Mouse (Mus musculus): ENCODE measurements around the gene Olfml2b. TPM values are rescaled to one million over a fixed set of nuclear protein-coding genes. Genes with fewer than 3 reads are reported as not detected.

The Olfml2b gene
- polyA plus RNA-seq (2015; fragmentation: Nextera tagmentation; extraction: Ambion mirVana) = 21.9 TPM in 2 replicates

GRCm38 (mm10) chr1:170644255-170645205, at the start of gene Olfml2b:
Olfml2b (plus strand) TSS chr1:170644532.
- peaks cover 3% of the 10 kb centered on the region; the same call in 1 of the 2 replicates for H3K4me1 ChIP-seq (replicated peaks; ENCODE audit: control insufficient read depth, insufficient read depth, low read length)
- H3K9me3 ChIP-seq (ENCODE audit: control insufficient read depth, low read length) = no peaks in the 10 kb centered on the region
- WGBS = 13% methylated on average over 51 of the region's 51 CpGs
- H3K9ac ChIP-seq (ENCODE audit: low read length) = peak within 1 kb of the TSS; percentile 67
- peak within 1 kb of the TSS; percentile 82 for H3K4me2 ChIP-seq (ENCODE audit: low read depth, low read length)
- no peak within 1 kb of the TSS for H3K27ac ChIP-seq (ENCODE audit: low read length)
- H3K36me3 ChIP-seq (ENCODE audit: control insufficient read depth, insufficient read depth, low read length) = no peaks in the 10 kb centered on the region
- no peaks in the 10 kb centered on the region for H3K27me3 ChIP-seq (ENCODE audit: control insufficient read depth, insufficient read depth, low read depth, low read length)
- peak; percentile 99 for ATAC-seq (ENCODE audit: low read depth)
- H3K4me3 ChIP-seq (ENCODE audit: low read length) = peak within 1 kb of the TSS; percentile 57

- WGBS = 93% methylated on average over 7 of the region's 7 CpGs
- H3K9me3 ChIP-seq (ENCODE audit: control insufficient read depth, low read length) = no peaks in the 10 kb centered on the region
- no peak for ATAC-seq (ENCODE audit: low read depth)
Measured at GRCm38 (mm10) chr1:170594575-170594974, 49.8 kb upstream of the Olfml2b start.

GRCm38 (mm10) chr1:170605228-170606001, 38.9 kb upstream of the Olfml2b start:
- no peak overlapping the region for H3K4me3 ChIP-seq (ENCODE audit: low read length)
- ATAC-seq (ENCODE audit: low read depth) = peak; percentile 72
- no peaks in the 10 kb centered on the region for H3K27me3 ChIP-seq (ENCODE audit: control insufficient read depth, insufficient read depth, low read depth, low read length)
- H3K9me3 ChIP-seq (ENCODE audit: control insufficient read depth, low read length) = no peaks in the 10 kb centered on the region
- no peaks in the 10 kb centered on the region for H3K36me3 ChIP-seq (ENCODE audit: control insufficient read depth, insufficient read depth, low read length)
- no peak overlapping the region for H3K9ac ChIP-seq (ENCODE audit: low read length)
- H3K4me1 ChIP-seq (replicated peaks; ENCODE audit: control insufficient read depth, insufficient read depth, low read length) = no peaks in the 10 kb centered on the region
- WGBS = 46% methylated on average over 21 of the region's 21 CpGs
- H3K4me2 ChIP-seq (ENCODE audit: low read depth, low read length) = no peak overlapping the region
- no peak overlapping the region for H3K27ac ChIP-seq (ENCODE audit: low read length)

More at GRCm38 (mm10) chr1:170594575-170594974, 49.8 kb upstream of the Olfml2b start:
- Histone ChIP-seq H3K27me3 (ENCODE audit: control insufficient read depth, insufficient read depth, low read depth, low read length) (no peaks in the 10 kb centered on the region), H3K36me3 (ENCODE audit: control insufficient read depth, insufficient read depth, low read length) (no peaks in the 10 kb centered on the region), H3K4me3 (ENCODE audit: low read length) (no peak overlapping the region), H3K4me2 (ENCODE audit: low read depth, low read length) (no peak overlapping the region), H3K4me1 (replicated peaks; ENCODE audit: control insufficient read depth, insufficient read depth, low read length) (no peaks in the 10 kb centered on the region), H3K9ac (ENCODE audit: low read length) (no peak overlapping the region), H3K27ac (ENCODE audit: low read length) (no peak overlapping the region)

- no peak for ATAC-seq (ENCODE audit: low read depth)
- Histone ChIP-seq H3K27me3 (ENCODE audit: control insufficient read depth, insufficient read depth, low read depth, low read length) (no peaks in the 10 kb centered on the region), H3K4me3 (ENCODE audit: low read length) (no peak overlapping the region), H3K36me3 (ENCODE audit: control insufficient read depth, insufficient read depth, low read length) (no peaks in the 10 kb centered on the region), H3K9ac (ENCODE audit: low read length) (no peak overlapping the region), H3K27ac (ENCODE audit: low read length) (no peak overlapping the region), H3K9me3 (ENCODE audit: control insufficient read depth, low read length) (no peaks in the 10 kb centered on the region), H3K4me1 (replicated peaks; ENCODE audit: control insufficient read depth, insufficient read depth, low read length) (no peaks in the 10 kb centered on the region), H3K4me2 (ENCODE audit: low read depth, low read length) (no peak overlapping the region)
- WGBS = 84% methylated on average over 8 of the region's 8 CpGs
Measured at GRCm38 (mm10) chr1:170607231-170607917, 37.0 kb upstream of the Olfml2b start.

GRCm38 (mm10) chr1:170608461-170609071, 35.8 kb upstream of the Olfml2b start:
- no peaks in the 10 kb centered on the region for H3K36me3 ChIP-seq (ENCODE audit: control insufficient read depth, insufficient read depth, low read length)
- H3K4me2 ChIP-seq (ENCODE audit: low read depth, low read length) = no peak overlapping the region
- H3K27ac ChIP-seq (ENCODE audit: low read length) = no peak overlapping the region
- WGBS = 82% methylated on average over 3 of the region's 3 CpGs
- no peaks in the 10 kb centered on the region for H3K9me3 ChIP-seq (ENCODE audit: control insufficient read depth, low read length)
- no peaks in the 10 kb centered on the region for H3K4me1 ChIP-seq (replicated peaks; ENCODE audit: control insufficient read depth, insufficient read depth, low read length)
- no peaks in the 10 kb centered on the region for H3K27me3 ChIP-seq (ENCODE audit: control insufficient read depth, insufficient read depth, low read depth, low read length)
- no peak for ATAC-seq (ENCODE audit: low read depth)
- no peak overlapping the region for H3K9ac ChIP-seq (ENCODE audit: low read length)
- H3K4me3 ChIP-seq (ENCODE audit: low read length) = no peak overlapping the region

- H3K27ac ChIP-seq (ENCODE audit: low read length) = no peak overlapping the region
- ATAC-seq (ENCODE audit: low read depth) = peak; percentile 34; the same call in 1 of the 2 replicates
- H3K27me3 ChIP-seq (ENCODE audit: control insufficient read depth, insufficient read depth, low read depth, low read length) = no peaks in the 10 kb centered on the region
- H3K4me1 ChIP-seq (replicated peaks; ENCODE audit: control insufficient read depth, insufficient read depth, low read length) = no peaks in the 10 kb centered on the region
- H3K4me2 ChIP-seq (ENCODE audit: low read depth, low read length) = no peak overlapping the region
- no peaks in the 10 kb centered on the region for H3K36me3 ChIP-seq (ENCODE audit: control insufficient read depth, insufficient read depth, low read length)
- H3K9ac ChIP-seq (ENCODE audit: low read length) = no peak overlapping the region
- no peak overlapping the region for H3K4me3 ChIP-seq (ENCODE audit: low read length)
- H3K9me3 ChIP-seq (ENCODE audit: control insufficient read depth, low read length) = no peaks in the 10 kb centered on the region
- 48% methylated on average over 7 of the region's 7 CpGs for WGBS
Measured at GRCm38 (mm10) chr1:170609872-170610271, 34.5 kb upstream of the Olfml2b start.

- Histone ChIP-seq H3K4me3 (ENCODE audit: low read length) (no peak overlapping the region), H3K36me3 (ENCODE audit: control insufficient read depth, insufficient read depth, low read length) (no peaks in the 10 kb centered on the region), H3K4me2 (ENCODE audit: low read depth, low read length) (no peak overlapping the region), H3K27me3 (ENCODE audit: control insufficient read depth, insufficient read depth, low read depth, low read length) (no peaks in the 10 kb centered on the region), H3K4me1 (replicated peaks; ENCODE audit: control insufficient read depth, insufficient read depth, low read length) (no peaks in the 10 kb centered on the region), H3K9me3 (ENCODE audit: control insufficient read depth, low read length) (no peaks in the 10 kb centered on the region), H3K27ac (ENCODE audit: low read length) (no peak overlapping the region), H3K9ac (ENCODE audit: low read length) (no peak overlapping the region)
- ATAC-seq (ENCODE audit: low read depth) = no peak
- 56% methylated on average over 3 of the region's 3 CpGs for WGBS
Measured at GRCm38 (mm10) chr1:170610289-170610688, 34.0 kb upstream of the Olfml2b start.

GRCm38 (mm10) chr1:170610695-170611094, 33.6 kb upstream of the Olfml2b start:
- WGBS = 79% methylated on average over 3 of the region's 3 CpGs
- no peak for ATAC-seq (ENCODE audit: low read depth)
- no peak overlapping the region for H3K4me3 ChIP-seq (ENCODE audit: low read length)
- no peaks in the 10 kb centered on the region for H3K36me3 ChIP-seq (ENCODE audit: control insufficient read depth, insufficient read depth, low read length)
- no peak overlapping the region for H3K9ac ChIP-seq (ENCODE audit: low read length)
- H3K4me2 ChIP-seq (ENCODE audit: low read depth, low read length) = no peak overlapping the region
- no peaks in the 10 kb centered on the region for H3K27me3 ChIP-seq (ENCODE audit: control insufficient read depth, insufficient read depth, low read depth, low read length)
- H3K9me3 ChIP-seq (ENCODE audit: control insufficient read depth, low read length) = no peaks in the 10 kb centered on the region
- H3K4me1 ChIP-seq (replicated peaks; ENCODE audit: control insufficient read depth, insufficient read depth, low read length) = no peaks in the 10 kb centered on the region
- H3K27ac ChIP-seq (ENCODE audit: low read length) = no peak overlapping the region
